Mouse (Mus musculus): ENCODE data around the gene Crls1. TPM values are rescaled to one million over a fixed set of nuclear protein-coding genes. Genes with fewer than 3 reads are reported as not detected.

Gene Crls1
- polyA plus RNA-seq, 1 experiment from 2014 or later = 9.0 TPM

DNA sequence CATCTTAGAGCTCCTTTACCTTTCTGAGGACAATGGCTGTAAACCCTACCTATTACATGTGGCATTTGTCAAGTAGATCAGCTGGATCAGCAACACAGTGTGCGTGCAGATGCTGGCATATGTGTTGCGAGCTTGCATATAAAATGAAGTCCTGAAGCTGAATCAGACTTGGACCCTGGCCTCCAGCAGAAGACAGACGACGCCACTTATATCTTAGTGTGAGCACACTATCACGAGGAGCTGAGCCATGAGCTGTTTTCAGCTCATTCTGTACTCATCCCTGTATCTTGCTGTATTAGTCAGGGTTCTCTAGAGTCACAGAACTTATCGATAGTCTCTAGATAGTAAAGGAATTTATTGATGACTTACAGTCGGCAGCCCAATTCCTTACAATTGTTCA, 38.8 kb downstream of the Crls1 start:
- no peak overlapping the region for H3K4me2 ChIP-seq
- H3K27me3 ChIP-seq (replicated peaks) = peaks cover 21% of the 10 kb centered on the region
- H3K36me3 ChIP-seq = no peaks in the 10 kb centered on the region
- peaks cover 18% of the 10 kb centered on the region for H3K4me1 ChIP-seq
- no peak overlapping the region for H3K4me3 ChIP-seq
- no peak overlapping the region for H3K9ac ChIP-seq
- H3K27ac ChIP-seq (replicated peaks) = 0 out of 2 replicates have a peak overlapping the region, but pooled peaks have one; percentile 28
- H3K9me3 ChIP-seq = no peaks in the 10 kb centered on the region
- 66% methylated on average over 7 of the region's 7 CpGs for WGBS
- no peak for ATAC-seq (ENCODE audit: extremely low read depth, insufficient number of reproducible peaks, low FRiP score, low TSS enrichment)

DNA sequence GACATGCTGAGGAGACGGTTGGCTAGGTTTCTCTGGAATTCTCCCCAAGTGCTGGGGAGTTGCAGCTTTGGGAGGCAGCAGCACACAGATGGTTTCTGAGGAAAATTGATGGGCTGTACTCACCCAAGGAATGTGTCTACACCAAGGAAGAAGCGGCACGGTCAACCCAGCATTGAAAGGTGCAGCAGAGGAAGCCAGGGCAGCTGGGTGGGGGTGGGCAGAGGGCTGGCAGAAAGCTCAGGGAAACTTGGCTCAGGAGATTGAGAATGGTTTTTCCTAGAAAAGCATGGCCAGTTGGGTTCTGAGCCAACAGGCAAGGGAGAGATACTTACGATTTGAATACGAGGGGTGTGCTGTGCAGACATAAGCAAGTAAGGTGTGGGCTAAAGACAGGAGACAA, 47.4 kb downstream of the Crls1 start:
- Histone ChIP-seq H3K36me3 (no peaks in the 10 kb centered on the region), H3K4me1 (no peaks in the 10 kb centered on the region; the same call in 1 of the 2 replicates), H3K9ac (no peak overlapping the region), H3K4me2 (no peak overlapping the region), H3K27me3 (replicated peaks) (no peaks in the 10 kb centered on the region), H3K27ac (replicated peaks) (no peak overlapping the region), H3K9me3 (no peaks in the 10 kb centered on the region), H3K4me3 (no peak overlapping the region)
- 77% methylated on average over 5 of the region's 5 CpGs for WGBS
- ATAC-seq (ENCODE audit: extremely low read depth, insufficient number of reproducible peaks, low FRiP score, low TSS enrichment) = no peak

DNA sequence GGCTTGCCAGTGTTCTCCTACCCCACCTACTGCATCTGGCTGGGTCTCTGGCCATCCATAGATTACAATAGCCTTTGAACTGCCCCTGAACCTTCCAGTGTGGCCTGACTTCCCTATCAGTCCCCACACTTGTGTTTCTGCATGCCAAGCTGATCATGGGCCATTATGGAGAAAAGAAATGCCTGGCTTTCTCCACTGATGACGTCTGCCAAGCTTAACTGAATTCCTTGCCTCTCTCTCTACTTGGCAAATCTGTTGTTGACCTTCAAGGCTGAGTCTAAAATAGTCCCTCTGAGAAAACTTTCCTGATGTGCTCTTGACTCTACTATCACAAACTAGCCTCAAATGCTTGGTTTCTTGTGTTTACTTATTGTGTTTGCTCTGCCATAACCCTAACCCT, 51.7 kb downstream of the Crls1 start:
- no peaks in the 10 kb centered on the region for H3K36me3 ChIP-seq
- H3K9me3 ChIP-seq = no peaks in the 10 kb centered on the region
- no peaks in the 10 kb centered on the region; the same call in 1 of the 2 replicates for H3K4me1 ChIP-seq
- no peak for ATAC-seq (ENCODE audit: extremely low read depth, insufficient number of reproducible peaks, low FRiP score, low TSS enrichment)
- no peak overlapping the region for H3K4me3 ChIP-seq
- 12% methylated on average over 1 of the region's 1 CpGs for WGBS
- no peak overlapping the region for H3K9ac ChIP-seq
- H3K27ac ChIP-seq (replicated peaks) = no peak overlapping the region
- H3K27me3 ChIP-seq (replicated peaks) = no peaks in the 10 kb centered on the region
- H3K4me2 ChIP-seq = no peak overlapping the region

DNA sequence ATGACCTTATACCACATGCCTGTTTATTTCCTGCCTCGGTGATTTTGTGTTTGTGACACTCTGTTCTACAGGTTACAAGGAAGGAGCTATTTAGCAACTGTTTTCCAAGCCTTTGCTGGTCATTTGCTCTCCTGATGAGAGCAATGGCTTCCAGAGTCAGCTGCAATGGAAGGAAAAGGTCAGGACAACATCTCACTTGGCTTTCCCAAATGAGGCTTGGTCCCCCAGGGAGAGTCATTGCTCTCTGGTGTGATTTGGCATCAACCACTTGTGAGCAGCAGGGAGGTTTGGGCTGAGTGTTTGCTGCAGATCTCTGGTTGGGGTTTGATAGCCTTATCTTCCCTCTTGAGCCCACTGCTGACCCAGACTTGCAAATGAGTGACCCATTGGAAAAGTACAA, 54.1 kb downstream of the Crls1 start:
- Histone ChIP-seq H3K27ac (replicated peaks) (no peak overlapping the region), H3K4me3 (no peak overlapping the region), H3K27me3 (replicated peaks) (no peaks in the 10 kb centered on the region), H3K36me3 (no peaks in the 10 kb centered on the region), H3K9me3 (no peaks in the 10 kb centered on the region), H3K9ac (no peak overlapping the region), H3K4me1 (no peaks in the 10 kb centered on the region; the same call in 1 of the 2 replicates), H3K4me2 (no peak overlapping the region)
- ATAC-seq (ENCODE audit: extremely low read depth, insufficient number of reproducible peaks, low FRiP score, low TSS enrichment) = no peak
- WGBS = 58% methylated on average over 1 of the region's 1 CpGs

DNA sequence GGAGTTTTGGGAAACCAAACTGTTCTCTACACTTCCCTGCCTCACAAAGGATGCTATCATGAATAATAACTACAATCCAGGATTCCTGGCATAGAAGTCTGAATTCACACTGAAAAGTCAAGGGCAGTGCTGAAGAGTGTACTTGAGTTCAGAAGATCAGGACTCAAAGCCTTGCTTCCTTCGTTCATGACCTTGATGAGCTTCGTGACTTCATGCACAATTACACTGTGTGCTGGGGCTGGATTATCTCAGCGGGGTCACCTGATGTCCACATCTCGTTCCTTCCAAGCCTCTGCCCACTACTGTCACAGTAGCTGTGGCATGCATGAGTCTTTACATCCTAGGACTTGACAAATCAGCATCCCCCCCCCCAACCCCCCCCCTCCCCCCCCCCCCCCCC, 55.2 kb downstream of the Crls1 start:
- no peaks in the 10 kb centered on the region; the same call in 1 of the 2 replicates for H3K4me1 ChIP-seq
- H3K27me3 ChIP-seq (replicated peaks) = no peaks in the 10 kb centered on the region
- ATAC-seq (ENCODE audit: extremely low read depth, insufficient number of reproducible peaks, low FRiP score, low TSS enrichment) = no peak
- H3K9ac ChIP-seq = no peak overlapping the region
- H3K4me3 ChIP-seq = no peak overlapping the region
- H3K9me3 ChIP-seq = no peaks in the 10 kb centered on the region
- no peak overlapping the region for H3K27ac ChIP-seq (replicated peaks)
- no peaks in the 10 kb centered on the region for H3K36me3 ChIP-seq
- 55% methylated on average over 4 of the region's 4 CpGs for WGBS
- no peak overlapping the region for H3K4me2 ChIP-seq

DNA sequence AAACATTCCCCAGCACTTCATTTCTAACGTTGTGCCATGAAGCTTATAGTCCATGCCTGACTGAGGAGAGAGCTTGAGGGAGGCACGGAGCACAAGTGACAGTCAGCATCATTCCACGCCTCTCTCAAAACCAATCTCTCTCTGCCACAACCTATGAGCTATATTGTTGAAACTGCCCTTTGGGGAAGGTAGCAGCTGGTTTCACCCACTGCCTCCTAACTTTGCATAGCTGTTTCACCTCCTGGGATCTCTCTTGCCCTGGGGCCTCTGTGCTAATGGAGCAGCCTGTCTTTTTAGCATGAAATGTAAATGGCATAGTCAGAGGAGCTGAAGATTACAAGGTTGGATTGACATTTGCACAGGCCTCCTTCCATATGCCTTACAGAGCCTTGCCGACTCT, 55.6 kb downstream of the Crls1 start:
- Histone ChIP-seq H3K27me3 (replicated peaks) (no peaks in the 10 kb centered on the region), H3K4me2 (no peak overlapping the region), H3K4me1 (no peaks in the 10 kb centered on the region; the same call in 1 of the 2 replicates), H3K4me3 (no peak overlapping the region), H3K27ac (replicated peaks) (no peak overlapping the region), H3K9me3 (no peaks in the 10 kb centered on the region), H3K9ac (no peak overlapping the region), H3K36me3 (no peaks in the 10 kb centered on the region)
- ATAC-seq (ENCODE audit: extremely low read depth, insufficient number of reproducible peaks, low FRiP score, low TSS enrichment) = no peak
- 70% methylated on average over 3 of the region's 4 CpGs for WGBS

DNA sequence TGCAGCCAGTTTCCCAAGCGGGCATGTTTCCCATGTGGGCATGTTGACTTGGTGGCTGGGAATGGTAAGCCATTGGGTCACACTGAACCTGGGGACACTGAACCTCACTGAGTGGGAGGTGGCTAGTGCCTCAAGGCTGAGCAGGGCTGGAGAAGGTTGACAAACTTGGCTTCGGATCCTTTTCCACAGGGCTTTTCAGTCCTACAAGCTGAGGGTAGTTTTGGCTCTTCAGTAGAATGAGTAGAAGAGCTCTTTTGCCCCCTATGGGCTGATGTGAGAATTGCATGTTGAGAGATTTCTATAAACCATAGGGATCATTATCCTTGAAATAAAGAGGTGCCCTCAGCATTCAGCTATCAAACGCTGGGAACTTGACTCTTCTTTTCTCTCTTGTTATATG, 57.0 kb downstream of the Crls1 start:
- Histone ChIP-seq H3K4me3 (no peak overlapping the region), H3K27me3 (replicated peaks) (peaks cover 2% of the 10 kb centered on the region; the same call in 1 of the 2 replicates), H3K4me1 (no peaks in the 10 kb centered on the region), H3K36me3 (no peaks in the 10 kb centered on the region), H3K9me3 (no peaks in the 10 kb centered on the region), H3K9ac (no peak overlapping the region), H3K27ac (replicated peaks) (no peak overlapping the region), H3K4me2 (no peak overlapping the region)
- WGBS = 36% methylated on average over 3 of the region's 3 CpGs
- no peak for ATAC-seq (ENCODE audit: extremely low read depth, insufficient number of reproducible peaks, low FRiP score, low TSS enrichment)

DNA sequence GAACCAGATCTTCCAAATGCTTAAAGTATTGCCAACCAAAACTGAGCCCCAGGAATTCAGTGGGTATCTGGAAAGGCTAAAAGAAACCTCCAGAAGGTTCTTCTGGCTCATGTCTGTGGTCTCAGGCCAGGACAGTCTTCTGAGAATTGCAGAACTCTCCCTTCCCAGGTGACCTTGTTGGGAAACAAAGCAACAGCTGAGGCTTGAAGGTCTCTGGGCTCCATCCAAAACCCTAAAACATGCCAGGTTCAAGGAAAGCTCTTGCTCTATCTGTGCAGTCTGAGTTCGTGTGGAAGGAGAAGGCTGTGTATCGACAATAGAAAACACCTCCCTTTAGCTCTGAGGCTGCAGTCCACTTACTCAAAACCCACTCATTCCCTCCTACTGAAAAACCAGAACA, 58.5 kb downstream of the Crls1 start:
- H3K4me1 ChIP-seq = no peaks in the 10 kb centered on the region
- peaks cover 2% of the 10 kb centered on the region; the same call in 1 of the 2 replicates for H3K27me3 ChIP-seq (replicated peaks)
- no peak overlapping the region for H3K4me2 ChIP-seq
- WGBS = 45% methylated on average over 2 of the region's 2 CpGs
- no peak overlapping the region for H3K9ac ChIP-seq
- H3K4me3 ChIP-seq = no peak overlapping the region
- H3K36me3 ChIP-seq = no peaks in the 10 kb centered on the region
- no peak for ATAC-seq (ENCODE audit: extremely low read depth, insufficient number of reproducible peaks, low FRiP score, low TSS enrichment)
- no peaks in the 10 kb centered on the region for H3K9me3 ChIP-seq
- no peak overlapping the region for H3K27ac ChIP-seq (replicated peaks)

DNA sequence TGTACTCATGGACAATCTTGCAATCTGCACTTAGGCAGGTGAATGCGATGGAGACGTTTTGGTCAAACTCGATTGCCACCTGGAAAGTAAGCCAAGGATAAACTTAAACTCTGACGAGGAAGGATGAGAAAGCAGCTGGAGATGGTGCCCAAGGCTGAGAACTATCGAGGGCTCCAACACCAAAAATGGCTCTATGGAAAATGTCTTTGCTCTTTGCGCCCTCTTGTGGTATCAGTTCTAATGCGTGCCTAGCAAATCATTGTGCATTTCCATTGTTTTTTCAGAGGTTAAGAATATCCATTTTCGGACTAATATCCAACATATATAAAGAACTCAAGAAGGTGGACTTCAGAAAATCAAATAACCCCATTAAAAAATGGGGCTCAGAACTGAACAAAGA, 60.3 kb downstream of the Crls1 start:
- Histone ChIP-seq H3K4me3 (no peak overlapping the region), H3K27me3 (replicated peaks) (peaks cover 2% of the 10 kb centered on the region; the same call in 1 of the 2 replicates), H3K27ac (replicated peaks) (no peak overlapping the region), H3K4me1 (no peaks in the 10 kb centered on the region), H3K36me3 (no peaks in the 10 kb centered on the region), H3K9ac (no peak overlapping the region), H3K9me3 (peaks cover 3% of the 10 kb centered on the region; the same call in 1 of the 2 replicates), H3K4me2 (no peak overlapping the region)
- no peak for ATAC-seq (ENCODE audit: extremely low read depth, insufficient number of reproducible peaks, low FRiP score, low TSS enrichment)
- WGBS = 21% methylated on average over 8 of the region's 8 CpGs

DNA sequence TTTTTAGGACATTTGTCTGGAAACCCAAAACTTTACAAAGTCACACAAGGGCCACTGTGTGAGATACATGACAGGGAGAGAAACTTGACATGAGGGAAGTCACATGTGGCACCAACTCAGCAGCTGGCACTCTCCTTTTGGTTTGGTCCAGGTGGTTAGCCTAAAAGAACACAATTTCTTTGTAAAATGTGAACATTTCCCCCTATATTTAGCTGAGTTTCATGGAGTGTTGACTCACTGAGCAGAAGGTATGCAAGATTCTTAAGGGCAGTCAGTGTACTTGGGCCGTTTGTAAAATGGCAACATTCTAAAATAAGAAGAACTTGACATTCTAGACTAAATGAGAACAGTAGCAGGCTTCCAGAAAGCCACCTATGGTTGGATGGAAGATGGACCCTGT, 68.3 kb downstream of the Crls1 start:
- ATAC-seq (ENCODE audit: extremely low read depth, insufficient number of reproducible peaks, low FRiP score, low TSS enrichment) = no peak
- Histone ChIP-seq H3K9me3 (peaks cover 4% of the 10 kb centered on the region; the same call in 1 of the 2 replicates), H3K4me1 (no peaks in the 10 kb centered on the region), H3K27me3 (replicated peaks) (no peaks in the 10 kb centered on the region), H3K9ac (no peak overlapping the region), H3K36me3 (no peaks in the 10 kb centered on the region), H3K4me3 (no peak overlapping the region), H3K27ac (replicated peaks) (no peak overlapping the region), H3K4me2 (no peak overlapping the region)
- WGBS = 58% methylated on average over 1 of the region's 1 CpGs
